Mouse (Mus musculus) forebrain, postnatal 0 days (tissue): ENCODE measurements around the gene Ppp1r27. TPM values are rescaled to one million over a fixed set of nuclear protein-coding genes. Genes with fewer than 3 reads are reported as not detected.
A peak's percentile ranks its signal among the peaks of the same experiment; 100 is the strongest.

Source experiments
- ATAC-seq: fragments of 200-750 bp; cut with Nextera tagmentation; 2 replicates; pipeline ENCODE4 v1.8.0; 2017; ENCODE audit warnings: mild to moderate bottlenecking, moderate library complexity
- DNase-seq: peaks from one replicate; pipeline ENCODE4 v3.0.0-alpha.2; 2015
- H3K27ac ChIP-seq: fragments of 300-500 bp; sonication (generic); 2 replicates; pipeline ENCODE4 v1.5.1; 2014; ENCODE audit warnings: low read depth, mild to moderate bottlenecking, antibody characterized with exemption, low read length, moderate library complexity, mixed read lengths
- H3K27me3 ChIP-seq: fragments of 300-500 bp; sonication (generic); 2 replicates; pipeline ENCODE4 v1.6.1; 2014; ENCODE audit warnings: mild to moderate bottlenecking, low read length, mixed read lengths; ENCODE audit not compliant: insufficient read depth
- H3K36me3 ChIP-seq: fragments of 300-500 bp; sonication (generic); 2 replicates; pipeline ENCODE4 v1.6.1; 2014; ENCODE audit warnings: mild to moderate bottlenecking, moderate library complexity; ENCODE audit not compliant: insufficient read depth
- H3K4me1 ChIP-seq: fragments of 300-500 bp; sonication (generic); 2 replicates; pipeline ENCODE4 v1.6.1; 2014; ENCODE audit warnings: antibody characterized with exemption; ENCODE audit not compliant: insufficient read depth
- H3K4me2 ChIP-seq: fragments of 300-500 bp; sonication (generic); 2 replicates; pipeline ENCODE4 v1.6.1; 2014; ENCODE audit warnings: low read depth, mild to moderate bottlenecking, moderate library complexity
- H3K4me3 ChIP-seq: fragments of 300-500 bp; sonication (generic); 2 replicates; pipeline ENCODE4 v1.5.1; 2014; ENCODE audit warnings: low read depth, low read length, mixed read lengths
- H3K9ac ChIP-seq: fragments of 300-500 bp; sonication (generic); 2 replicates; pipeline ENCODE4 v1.6.1; 2014; ENCODE audit warnings: mild to moderate bottlenecking
- H3K9me3 ChIP-seq: fragments of 300-500 bp; sonication (generic); 2 replicates; pipeline ENCODE4 v1.6.1; 2016; ENCODE audit warnings: low read length
- CTCF ChIP-seq: sonication (generic); IDR thresholded peaks from 2 replicates; pipeline ENCODE4 v1.5.1; 2016; ENCODE audit warnings: antibody characterized with exemption, control low read depth, low read depth
- WGBS: fragments of 180-500 bp; shearing (Covaris S2); extraction: QIAGEN DNeasy Blood & Tissue Kit; methylation state at CpG from one replicate; pipeline ENCODE4 v1.1.7; 2014; 5-methylcytosine and 5-hydroxymethylcytosine counted together
- polyA plus RNA-seq: library from polyadenylated mRNA; unstranded; fragments of >200 nt; fragmentation: Nextera tagmentation; extraction: Ambion mirVana; gene quantifications from 2 replicates; pipeline ENCODE4 v1.2.1, GENCODE M21; 2015
- total RNA-seq: library from RNA; depleted of rRNA; stranded (reverse); fragments of >200 nt; gene quantifications from 2 replicates; pipeline ENCODE4 v1.2.3, GENCODE M21; 2014; rRNA removed

Ppp1r27 gene
- total and polyA plus RNA-seq, 2 experiments from 2014 or later: not detected

GRCm38 (mm10) chr11:120507611-120508289 lies 43.2 kb downstream of the Ppp1r27 start:
- Histone ChIP-seq H3K36me3 (no peaks in the 10 kb centered on the region), H3K9me3 (no peaks in the 10 kb centered on the region), H3K27me3 (no peaks in the 10 kb centered on the region), H3K9ac (no peak overlapping the region), H3K4me2 (no peak overlapping the region), H3K27ac (no peak overlapping the region), H3K4me1 (no peaks in the 10 kb centered on the region), H3K4me3 (no peak overlapping the region)
- 80% methylated on average over 13 of the region's 13 CpGs for WGBS
- DNase-seq (no peak), ATAC-seq (no peak)
- no peak for TF ChIP-seq CTCF

- no peak for ATAC-seq
- WGBS: 60% methylated on average over 4 of the region's 4 CpGs
These were observed 44.0 kb downstream of the Ppp1r27 start for GRCm38 (mm10) chr11:120506899-120507298.

GRCm38 (mm10) chr11:120505661-120506060 lies 45.3 kb downstream of the Ppp1r27 start:
- no peaks in the 10 kb centered on the region for H3K9me3 ChIP-seq
- H3K4me3 ChIP-seq: no peak overlapping the region
- ATAC-seq (no peak), DNase-seq (no peak)
- no peaks in the 10 kb centered on the region for H3K4me1 ChIP-seq
- no peak for TF ChIP-seq CTCF
- 91% methylated on average over 3 of the region's 3 CpGs for WGBS
- no peak overlapping the region for H3K27ac ChIP-seq
- H3K4me2 ChIP-seq: no peak overlapping the region
- no peak overlapping the region for H3K9ac ChIP-seq
- H3K36me3 ChIP-seq: no peaks in the 10 kb centered on the region
- H3K27me3 ChIP-seq: no peaks in the 10 kb centered on the region

More at GRCm38 (mm10) chr11:120506899-120507298, 44.0 kb downstream of the Ppp1r27 start:
- no peak overlapping the region for H3K27ac ChIP-seq
- no peaks in the 10 kb centered on the region for H3K4me1 ChIP-seq
- no peak overlapping the region for H3K4me2 ChIP-seq
- no peak overlapping the region for H3K9ac ChIP-seq
- no peaks in the 10 kb centered on the region for H3K27me3 ChIP-seq
- no peaks in the 10 kb centered on the region for H3K9me3 ChIP-seq
- peak; percentile 37 for TF ChIP-seq CTCF
- no peak for DNase-seq
- no peak overlapping the region for H3K4me3 ChIP-seq
- no peaks in the 10 kb centered on the region for H3K36me3 ChIP-seq

- Histone ChIP-seq H3K4me2 (no peak overlapping the region), H3K36me3 (peaks cover 20% of the 10 kb centered on the region; the same call in 1 of the 2 replicates), H3K9me3 (no peaks in the 10 kb centered on the region), H3K4me3 (no peak overlapping the region), H3K27ac (no peak overlapping the region), H3K9ac (no peak overlapping the region), H3K27me3 (no peaks in the 10 kb centered on the region), H3K4me1 (no peaks in the 10 kb centered on the region)
- 88% methylated on average over 4 of the region's 4 CpGs for WGBS
- TF ChIP-seq CTCF: no peak
- DNase-seq: no peak
- ATAC-seq: no peak
These were observed 49.2 kb downstream of the Ppp1r27 start for GRCm38 (mm10) chr11:120501701-120502100.

GRCm38 (mm10) chr11:120501018-120501417 lies 49.9 kb downstream of the Ppp1r27 start:
- peaks cover 26% of the 10 kb centered on the region; the same call in 1 of the 2 replicates for H3K36me3 ChIP-seq
- H3K4me3 ChIP-seq: no peak overlapping the region
- H3K27me3 ChIP-seq: no peaks in the 10 kb centered on the region
- H3K4me1 ChIP-seq: no peaks in the 10 kb centered on the region
- DNase-seq: no peak
- no peaks in the 10 kb centered on the region for H3K9me3 ChIP-seq
- no peak overlapping the region for H3K9ac ChIP-seq
- H3K27ac ChIP-seq: no peak overlapping the region
- 68% methylated on average over 6 of the region's 6 CpGs for WGBS
- no peak for TF ChIP-seq CTCF
- ATAC-seq: no peak
- no peak overlapping the region for H3K4me2 ChIP-seq

- Histone ChIP-seq H3K9ac (no peak overlapping the region), H3K9me3 (no peaks in the 10 kb centered on the region), H3K36me3 (peaks cover 33% of the 10 kb centered on the region), H3K27me3 (no peaks in the 10 kb centered on the region), H3K4me2 (no peak overlapping the region), H3K4me1 (no peaks in the 10 kb centered on the region), H3K27ac (no peak overlapping the region), H3K4me3 (no peak overlapping the region)
- DNase-seq (no peak), ATAC-seq (no peak)
- TF ChIP-seq CTCF: no peak
- 24% methylated on average over 3 of the region's 3 CpGs for WGBS
These were observed 50.6 kb downstream of the Ppp1r27 start for GRCm38 (mm10) chr11:120500357-120500756.

Other genes starting within 250 kb of the Ppp1r27 start
Only the 30 nearest of the 34 such genes appear.
- 2,455 and 2,516 TPM in 2 replicates for gene Actg1, start 202.6 kb downstream of the Ppp1r27 start, total RNA-seq
- 4,096 and 4,381 TPM in 2 replicates for gene Actg1, start 202.6 kb downstream of the Ppp1r27 start, polyA plus RNA-seq
- gene Fscn2, start 189.6 kb downstream of the Ppp1r27 start, total RNA-seq: 0.29 TPM in 1 of 2 replicates, not detected in the other
- 1.9 and 2.0 TPM in 2 replicates for gene Fscn2, start 189.6 kb downstream of the Ppp1r27 start, polyA plus RNA-seq
- gene Faap100, start 172.4 kb downstream of the Ppp1r27 start, total RNA-seq: 107 and 132 TPM in 2 replicates
- gene Faap100, start 172.4 kb downstream of the Ppp1r27 start, polyA plus RNA-seq: 73.4 and 97.8 TPM in 2 replicates
- gene Nploc4, start 113.4 kb downstream of the Ppp1r27 start, total RNA-seq: 44.2 and 65.8 TPM in 2 replicates
- gene Nploc4, start 113.4 kb downstream of the Ppp1r27 start, polyA plus RNA-seq: 23.1 and 28.6 TPM in 2 replicates
- not detected in 2 replicates for gene Tspan10, start 108.5 kb downstream of the Ppp1r27 start, total RNA-seq
- not detected in 2 replicates for gene Tspan10, start 108.5 kb downstream of the Ppp1r27 start, polyA plus RNA-seq
- 0.33 TPM in 1 of 2 replicates, not detected in the other for gene Pde6g, start 97.6 kb downstream of the Ppp1r27 start, total RNA-seq
- gene Pde6g, start 97.6 kb downstream of the Ppp1r27 start, polyA plus RNA-seq: 0.18 and 1.4 TPM in 2 replicates
- gene Oxld1, start 93.1 kb downstream of the Ppp1r27 start, total RNA-seq: 9.9 and 15.2 TPM in 2 replicates
- gene Oxld1, start 93.1 kb downstream of the Ppp1r27 start, polyA plus RNA-seq: 12.7 and 13.8 TPM in 2 replicates
- 18.1 and 21.0 TPM in 2 replicates for gene Ccdc137, start 93.0 kb downstream of the Ppp1r27 start, total RNA-seq
- 13.6 and 15.4 TPM in 2 replicates for gene Ccdc137, start 93.0 kb downstream of the Ppp1r27 start, polyA plus RNA-seq
- 35.2 and 37.8 TPM in 2 replicates for gene Arl16, start 83.5 kb downstream of the Ppp1r27 start, total RNA-seq
- 40.3 and 56.4 TPM in 2 replicates for gene Arl16, start 83.5 kb downstream of the Ppp1r27 start, polyA plus RNA-seq
- 42.6 and 49.9 TPM in 2 replicates for gene Mrpl12, start 66.5 kb downstream of the Ppp1r27 start, total RNA-seq
- 143 and 179 TPM in 2 replicates for gene Mrpl12, start 66.5 kb downstream of the Ppp1r27 start, polyA plus RNA-seq
- 20.9 and 22.8 TPM in 2 replicates for gene Slc25a10, start 59.3 kb downstream of the Ppp1r27 start, total RNA-seq
- 20.5 and 21.1 TPM in 2 replicates for gene Slc25a10, start 59.3 kb downstream of the Ppp1r27 start, polyA plus RNA-seq
- not detected in 2 replicates for gene Gcgr, start 20.4 kb downstream of the Ppp1r27 start, total RNA-seq
- 0.09 and 0.22 TPM in 2 replicates for gene Gcgr, start 20.4 kb downstream of the Ppp1r27 start, polyA plus RNA-seq
- gene Mcrip1, start 1.4 kb downstream of the Ppp1r27 start, total RNA-seq: 103 and 105 TPM in 2 replicates
- 261 and 275 TPM in 2 replicates for gene Mcrip1, start 1.4 kb downstream of the Ppp1r27 start, polyA plus RNA-seq
- 162 and 174 TPM in 2 replicates for gene P4hb, start 22.1 kb upstream of the Ppp1r27 start, total RNA-seq
- 208 and 218 TPM in 2 replicates for gene P4hb, start 22.1 kb upstream of the Ppp1r27 start, polyA plus RNA-seq
- gene Arhgdia, start 30.5 kb upstream of the Ppp1r27 start, total RNA-seq: 214 and 237 TPM in 2 replicates
- 416 and 435 TPM in 2 replicates for gene Arhgdia, start 30.5 kb upstream of the Ppp1r27 start, polyA plus RNA-seq
- 99.8 and 111 TPM in 2 replicates for gene Alyref, start 47.2 kb upstream of the Ppp1r27 start, total RNA-seq
- gene Alyref, start 47.2 kb upstream of the Ppp1r27 start, polyA plus RNA-seq: 207 and 238 TPM in 2 replicates
- 54.2 and 64.2 TPM in 2 replicates for gene Anapc11, start 47.3 kb upstream of the Ppp1r27 start, total RNA-seq
- 207 and 226 TPM in 2 replicates for gene Anapc11, start 47.3 kb upstream of the Ppp1r27 start, polyA plus RNA-seq
- not detected in 2 replicates for gene Npb, start 57.3 kb upstream of the Ppp1r27 start, total RNA-seq
- 0.42 and 0.80 TPM in 2 replicates for gene Npb, start 57.3 kb upstream of the Ppp1r27 start, polyA plus RNA-seq
- gene Pcyt2, start 66.8 kb upstream of the Ppp1r27 start, total RNA-seq: 102 and 129 TPM in 2 replicates
- 107 and 117 TPM in 2 replicates for gene Pcyt2, start 66.8 kb upstream of the Ppp1r27 start, polyA plus RNA-seq
- gene Sirt7, start 74.1 kb upstream of the Ppp1r27 start, total RNA-seq: 48.7 and 51.8 TPM in 2 replicates
- gene Sirt7, start 74.1 kb upstream of the Ppp1r27 start, polyA plus RNA-seq: 37.4 and 40.7 TPM in 2 replicates
- gene Mafg, start 82.5 kb upstream of the Ppp1r27 start, total RNA-seq: 37.5 and 40.1 TPM in 2 replicates
- gene Mafg, start 82.5 kb upstream of the Ppp1r27 start, polyA plus RNA-seq: 24.6 and 39.7 TPM in 2 replicates
- 8.7 and 13.8 TPM in 2 replicates for gene Pycr1, start 92.6 kb upstream of the Ppp1r27 start, total RNA-seq
- 19.5 and 23.0 TPM in 2 replicates for gene Pycr1, start 92.6 kb upstream of the Ppp1r27 start, polyA plus RNA-seq
- gene Myadml2, start 97.0 kb upstream of the Ppp1r27 start, total RNA-seq: 1.1 and 3.2 TPM in 2 replicates
- gene Myadml2, start 97.0 kb upstream of the Ppp1r27 start, polyA plus RNA-seq: 1.3 and 1.5 TPM in 2 replicates
- 5.5 and 5.9 TPM in 2 replicates for gene Notum, start 110.0 kb upstream of the Ppp1r27 start, total RNA-seq
- 3.6 and 4.9 TPM in 2 replicates for gene Notum, start 110.0 kb upstream of the Ppp1r27 start, polyA plus RNA-seq
- 97.7 and 102 TPM in 2 replicates for gene Aspscr1, start 121.8 kb upstream of the Ppp1r27 start, total RNA-seq
- 137 and 139 TPM in 2 replicates for gene Aspscr1, start 121.8 kb upstream of the Ppp1r27 start, polyA plus RNA-seq
- gene Cenpx, start 162.6 kb upstream of the Ppp1r27 start, total RNA-seq: 28.5 and 52.1 TPM in 2 replicates
- 91.3 and 114 TPM in 2 replicates for gene Cenpx, start 162.6 kb upstream of the Ppp1r27 start, polyA plus RNA-seq
- gene Lrrc45, start 162.8 kb upstream of the Ppp1r27 start, total RNA-seq: 57.6 and 58.4 TPM in 2 replicates
- 31.0 and 41.0 TPM in 2 replicates for gene Lrrc45, start 162.8 kb upstream of the Ppp1r27 start, polyA plus RNA-seq
- gene Rac3, start 170.3 kb upstream of the Ppp1r27 start, total RNA-seq: 598 and 666 TPM in 2 replicates
- 681 and 697 TPM in 2 replicates for gene Rac3, start 170.3 kb upstream of the Ppp1r27 start, polyA plus RNA-seq
- gene Dcxr, start 176.1 kb upstream of the Ppp1r27 start, total RNA-seq: 7.2 and 13.2 TPM in 2 replicates
- gene Dcxr, start 176.1 kb upstream of the Ppp1r27 start, polyA plus RNA-seq: 11.2 and 12.7 TPM in 2 replicates
- gene Cbr2, start 181.0 kb upstream of the Ppp1r27 start, total RNA-seq: 3.6 and 4.8 TPM in 2 replicates
- 3.1 and 4.9 TPM in 2 replicates for gene Cbr2, start 181.0 kb upstream of the Ppp1r27 start, polyA plus RNA-seq